Mouse (Mus musculus) kidney, adult 2 months (tissue): ENCODE data around the gene 1600014C10Rik.

Experiments used
- CTCF ChIP-seq: fragments of 200-500 bp; conservative IDR thresholded peaks from 2 replicates; pipeline ENCODE4 v1.5.1; 2011; ENCODE audit warnings: low read depth, mild to moderate bottlenecking, control low read depth, low read length, moderate library complexity, mixed read lengths; ENCODE audit not compliant: insufficient read depth, insufficient read length
- POLR2A ChIP-seq: fragments of 200-500 bp; IDR thresholded peaks from one replicate; pipeline ENCODE4 v1.6.1; 2011; ENCODE audit warnings: low read depth, low read length, control low read depth

DNA sequence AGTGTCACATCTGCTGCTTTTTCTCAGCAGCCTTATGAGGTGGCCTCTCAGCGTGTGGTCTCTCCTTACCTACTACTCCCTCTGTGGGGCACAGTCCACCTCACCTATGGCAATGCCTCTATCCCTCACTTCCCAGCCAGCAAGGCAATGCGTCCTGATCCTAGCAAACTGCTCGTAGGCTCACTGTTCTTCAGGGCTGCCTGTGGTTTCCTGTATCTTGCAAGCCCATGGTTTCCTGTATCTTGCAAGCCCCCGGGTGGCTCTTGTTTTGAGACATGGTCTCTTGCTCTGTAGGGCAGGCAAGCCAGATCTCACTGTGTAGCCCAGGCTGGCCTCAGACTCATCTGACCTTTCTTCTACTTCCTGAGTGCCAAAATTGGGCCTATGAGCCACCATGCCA, 3.8 kb downstream of the 1600014C10Rik start:
- no peak for TF ChIP-seq CTCF
- TF ChIP-seq POLR2A: no peak
